Mouse (Mus musculus): ENCODE results near the gene Cep44. TPM values are rescaled to one million over a fixed set of nuclear protein-coding genes. Genes with fewer than 3 reads are reported as not detected.

Gene Cep44
- polyA plus RNA-seq, 1 experiment from 2014 or later: 40.0 TPM

DNA sequence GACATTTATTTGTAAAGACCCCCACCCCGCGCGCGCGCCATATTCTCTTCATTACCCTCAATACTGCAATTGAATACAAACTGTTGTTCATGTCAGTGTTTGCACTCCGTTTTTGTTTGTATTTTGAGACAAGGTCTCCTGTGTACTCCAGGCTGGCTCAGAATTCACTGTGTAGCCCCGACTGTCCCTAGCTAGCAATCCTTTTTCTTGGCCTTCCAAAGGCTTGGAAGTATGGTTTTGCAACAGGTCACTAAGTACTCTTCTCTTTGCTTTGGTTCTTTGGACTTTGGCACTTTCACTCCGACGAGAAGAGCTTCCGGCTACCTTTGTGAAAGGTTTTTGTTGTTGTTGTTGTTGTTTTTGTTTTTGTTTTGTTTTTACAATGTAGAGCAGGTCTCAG, 1.2 kb upstream of the Cep44 start:
- Histone ChIP-seq H3K9ac (ENCODE audit: low read length) (peak overlapping the region; percentile 73; the same call in 1 of the 2 replicates), H3K27me3 (ENCODE audit: control insufficient read depth, insufficient read depth, low read length) (no peaks in the 10 kb centered on the region), H3K9me3 (ENCODE audit: control insufficient read depth, low read length) (no peaks in the 10 kb centered on the region), H3K27ac (ENCODE audit: low read depth, low read length) (no peak overlapping the region), H3K4me2 (peak overlapping the region; percentile 62), H3K4me1 (ENCODE audit: control insufficient read depth, insufficient read depth, low read length) (peaks cover 6% of the 10 kb centered on the region; the same call in 1 of the 2 replicates), H3K36me3 (ENCODE audit: control insufficient read depth, insufficient read depth, low read length) (no peaks in the 10 kb centered on the region), H3K4me3 (ENCODE audit: low read depth, low read length) (peak overlapping the region; percentile 63)
- DNase-seq (ENCODE audit: low spot score, missing footprints) (no peak), ATAC-seq (ENCODE audit: low FRiP score) (no peak)
- 32% methylated on average over 10 of the region's 10 CpGs for WGBS

DNA sequence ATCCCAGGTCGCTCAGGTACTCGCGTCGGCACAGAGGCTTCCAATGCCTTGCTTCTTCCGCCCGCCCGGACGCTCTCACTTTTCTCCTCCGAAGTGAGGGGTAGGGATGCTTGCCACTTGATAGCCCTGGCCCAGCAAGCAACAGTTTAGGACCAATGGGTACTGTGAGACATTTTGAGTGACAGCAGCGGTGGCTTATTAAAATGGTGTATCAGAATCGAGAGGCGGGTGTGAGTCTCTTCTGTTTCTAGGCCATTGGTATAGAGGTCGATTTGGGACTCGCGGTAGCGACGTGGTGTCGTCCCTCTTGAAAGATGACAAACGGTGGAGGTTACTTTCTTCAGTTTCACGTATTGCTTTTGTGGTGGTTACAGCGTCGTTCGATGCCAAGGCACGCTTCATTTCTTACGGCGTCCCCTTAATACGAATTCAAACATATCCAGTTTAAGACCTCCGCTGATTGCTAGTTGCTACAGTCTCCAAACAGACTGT, 560 bp upstream of the Cep44 start:
- peak overlapping the region; percentile 62 for H3K4me2 ChIP-seq
- no peaks in the 10 kb centered on the region for H3K27me3 ChIP-seq (ENCODE audit: control insufficient read depth, insufficient read depth, low read length)
- no peaks in the 10 kb centered on the region for H3K9me3 ChIP-seq (ENCODE audit: control insufficient read depth, low read length)
- H3K36me3 ChIP-seq (ENCODE audit: control insufficient read depth, insufficient read depth, low read length): no peaks in the 10 kb centered on the region
- ATAC-seq (ENCODE audit: low FRiP score) (peak; percentile 97), DNase-seq (ENCODE audit: low spot score, missing footprints) (peak; percentile 97)
- under 1% methylated on average over 28 of the region's 28 CpGs for WGBS
- H3K27ac ChIP-seq (ENCODE audit: low read depth, low read length): no peak overlapping the region
- peak overlapping the region; percentile 73 for H3K9ac ChIP-seq (ENCODE audit: low read length)
- H3K4me3 ChIP-seq (ENCODE audit: low read depth, low read length): peak overlapping the region; percentile 63
- H3K4me1 ChIP-seq (ENCODE audit: control insufficient read depth, insufficient read depth, low read length): peaks cover 6% of the 10 kb centered on the region; the same call in 1 of the 2 replicates

DNA sequence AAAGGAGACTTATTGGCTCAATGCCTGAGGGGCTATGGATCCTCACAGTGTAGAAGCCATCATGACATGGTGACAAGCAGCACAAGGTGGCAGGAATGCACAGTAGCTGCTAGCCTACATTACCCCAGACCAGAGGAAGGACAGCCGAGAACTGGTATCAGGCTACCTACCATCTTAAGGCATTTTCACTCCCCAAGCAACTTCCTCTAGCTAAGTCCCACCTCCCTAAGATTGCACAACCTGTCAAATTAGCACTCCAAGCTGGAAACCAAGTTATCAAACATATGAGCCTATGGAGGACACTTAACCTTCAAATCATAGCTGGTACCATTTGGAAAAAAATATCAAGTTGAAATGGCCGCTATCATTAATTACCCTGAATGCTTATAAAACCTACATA, 3.0 kb downstream of the Cep44 start:
- Histone ChIP-seq H3K4me2 (no peak overlapping the region), H3K36me3 (ENCODE audit: control insufficient read depth, insufficient read depth, low read length) (no peaks in the 10 kb centered on the region), H3K9me3 (ENCODE audit: control insufficient read depth, low read length) (no peaks in the 10 kb centered on the region), H3K27me3 (ENCODE audit: control insufficient read depth, insufficient read depth, low read length) (no peaks in the 10 kb centered on the region), H3K4me1 (ENCODE audit: control insufficient read depth, insufficient read depth, low read length) (peaks cover 6% of the 10 kb centered on the region; the same call in 1 of the 2 replicates), H3K27ac (ENCODE audit: low read depth, low read length) (no peak overlapping the region), H3K9ac (ENCODE audit: low read length) (no peak overlapping the region), H3K4me3 (ENCODE audit: low read depth, low read length) (no peak overlapping the region)
- 88% methylated on average over 2 of the region's 2 CpGs for WGBS
- ATAC-seq (ENCODE audit: low FRiP score): no peak
- DNase-seq (ENCODE audit: low spot score, missing footprints): no peak

DNA sequence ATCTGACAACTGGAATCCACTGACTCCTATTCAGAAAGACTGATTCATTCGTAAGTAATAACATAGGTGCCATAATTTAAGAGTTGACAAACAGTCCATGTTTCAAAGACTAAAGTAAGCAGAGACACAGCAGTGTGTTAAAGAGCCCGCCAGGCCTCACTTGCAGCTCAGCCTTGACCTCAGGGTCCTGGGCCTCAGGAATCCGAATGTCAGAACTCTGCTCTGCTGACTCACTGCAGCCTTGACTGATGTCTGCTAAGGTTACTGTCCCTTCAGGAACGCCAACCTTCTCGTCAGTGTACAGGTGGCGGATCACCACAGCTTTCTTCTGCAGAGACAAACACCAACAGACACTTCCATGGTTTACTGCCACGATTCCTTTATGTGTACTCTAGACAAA, 10.1 kb downstream of the Cep44 start:
- ATAC-seq (ENCODE audit: low FRiP score) (no peak), DNase-seq (ENCODE audit: low spot score, missing footprints) (no peak)
- 92% methylated on average over 7 of the region's 7 CpGs for WGBS
- Histone ChIP-seq H3K4me2 (no peak overlapping the region), H3K4me3 (ENCODE audit: low read depth, low read length) (no peak overlapping the region), H3K4me1 (ENCODE audit: control insufficient read depth, insufficient read depth, low read length) (no peaks in the 10 kb centered on the region), H3K27me3 (ENCODE audit: control insufficient read depth, insufficient read depth, low read length) (no peaks in the 10 kb centered on the region), H3K9ac (ENCODE audit: low read length) (no peak overlapping the region), H3K36me3 (ENCODE audit: control insufficient read depth, insufficient read depth, low read length) (peaks cover 8% of the 10 kb centered on the region; the same call in 1 of the 2 replicates), H3K9me3 (ENCODE audit: control insufficient read depth, low read length) (no peaks in the 10 kb centered on the region), H3K27ac (ENCODE audit: low read depth, low read length) (no peak overlapping the region)

DNA sequence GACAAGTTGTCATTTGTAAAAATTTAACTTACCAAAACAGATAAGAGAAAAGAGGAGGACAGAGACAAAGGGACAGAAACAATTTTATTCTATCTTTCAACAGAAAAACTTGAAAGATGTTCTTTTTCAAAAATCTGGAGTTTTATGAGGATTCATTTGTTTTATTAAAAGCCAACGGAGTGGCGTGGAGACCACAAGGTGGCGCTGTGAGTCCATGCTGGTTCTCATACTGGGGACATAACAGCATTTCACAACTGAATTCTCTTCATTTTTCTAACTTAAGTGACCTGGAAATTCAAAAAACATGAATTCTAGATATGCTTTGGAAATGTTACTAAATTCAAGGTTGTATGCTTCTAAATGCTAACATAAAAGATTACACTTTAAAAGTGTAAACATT, 20.5 kb downstream of the Cep44 start:
- Histone ChIP-seq H3K27ac (ENCODE audit: low read depth, low read length) (no peak overlapping the region), H3K4me3 (ENCODE audit: low read depth, low read length) (no peak overlapping the region), H3K36me3 (ENCODE audit: control insufficient read depth, insufficient read depth, low read length) (no peaks in the 10 kb centered on the region), H3K4me1 (ENCODE audit: control insufficient read depth, insufficient read depth, low read length) (no peaks in the 10 kb centered on the region), H3K9me3 (ENCODE audit: control insufficient read depth, low read length) (no peaks in the 10 kb centered on the region), H3K4me2 (no peak overlapping the region), H3K9ac (ENCODE audit: low read length) (no peak overlapping the region), H3K27me3 (ENCODE audit: control insufficient read depth, insufficient read depth, low read length) (no peaks in the 10 kb centered on the region)
- WGBS: 4% methylated on average over 3 of the region's 3 CpGs
- DNase-seq (ENCODE audit: low spot score, missing footprints) (peak; percentile 93), ATAC-seq (ENCODE audit: low FRiP score) (peak; percentile 44; the same call in 1 of the 2 replicates)

DNA sequence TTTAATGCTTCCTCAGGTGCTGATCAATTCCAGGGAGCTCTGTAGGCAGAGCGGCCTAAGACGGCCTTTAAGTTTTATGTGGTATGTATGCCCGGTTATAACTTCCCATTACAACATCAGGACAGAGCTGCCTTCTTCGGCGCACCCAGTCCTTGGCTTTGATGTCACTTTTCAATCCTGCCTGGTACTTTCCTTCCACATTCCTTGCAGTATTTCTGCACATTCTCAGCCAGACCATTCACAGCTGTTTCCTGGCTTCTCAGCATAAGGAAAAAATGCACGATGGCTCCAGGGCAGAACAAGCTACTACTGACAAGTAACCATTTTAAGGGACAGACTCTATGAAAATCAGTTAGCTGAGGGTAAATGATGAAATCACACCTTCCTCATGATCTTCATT, 22.0 kb downstream of the Cep44 start:
- Histone ChIP-seq H3K4me2 (no peak overlapping the region), H3K9me3 (ENCODE audit: control insufficient read depth, low read length) (no peaks in the 10 kb centered on the region), H3K36me3 (ENCODE audit: control insufficient read depth, insufficient read depth, low read length) (no peaks in the 10 kb centered on the region), H3K4me3 (ENCODE audit: low read depth, low read length) (no peak overlapping the region), H3K9ac (ENCODE audit: low read length) (no peak overlapping the region), H3K27me3 (ENCODE audit: control insufficient read depth, insufficient read depth, low read length) (no peaks in the 10 kb centered on the region), H3K4me1 (ENCODE audit: control insufficient read depth, insufficient read depth, low read length) (no peaks in the 10 kb centered on the region), H3K27ac (ENCODE audit: low read depth, low read length) (no peak overlapping the region)
- WGBS: 94% methylated on average over 6 of the region's 6 CpGs
- no peak for DNase-seq (ENCODE audit: low spot score, missing footprints)
- no peak for ATAC-seq (ENCODE audit: low FRiP score)

DNA sequence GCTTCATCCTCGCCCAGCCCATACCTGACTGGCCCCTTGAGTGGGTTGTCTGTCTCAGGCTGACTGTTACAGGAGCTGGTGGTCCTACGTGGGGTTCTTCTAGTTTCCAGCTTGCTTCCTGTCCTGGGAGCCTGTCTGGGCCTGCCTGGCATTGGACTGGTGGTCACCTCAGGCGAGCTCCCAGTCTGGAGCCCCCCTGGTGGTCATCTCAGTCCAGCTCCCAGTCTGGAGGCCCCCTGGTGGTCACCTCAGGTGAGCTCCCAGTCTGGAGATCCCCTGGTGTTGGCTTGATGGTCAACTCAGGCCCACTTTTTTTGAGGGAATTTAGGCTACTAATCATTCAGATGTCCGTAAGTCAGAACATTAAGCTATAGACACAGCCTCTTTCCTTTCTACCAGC, 29.8 kb downstream of the Cep44 start:
- no peaks in the 10 kb centered on the region for H3K27me3 ChIP-seq (ENCODE audit: control insufficient read depth, insufficient read depth, low read length)
- no peak for DNase-seq (ENCODE audit: low spot score, missing footprints)
- H3K9me3 ChIP-seq (ENCODE audit: control insufficient read depth, low read length): no peaks in the 10 kb centered on the region
- WGBS: 78% methylated on average over 4 of the region's 4 CpGs
- ATAC-seq (ENCODE audit: low FRiP score): no peak
- H3K4me1 ChIP-seq (ENCODE audit: control insufficient read depth, insufficient read depth, low read length): no peaks in the 10 kb centered on the region
- H3K4me2 ChIP-seq: no peak overlapping the region
- no peak overlapping the region for H3K4me3 ChIP-seq (ENCODE audit: low read depth, low read length)
- H3K9ac ChIP-seq (ENCODE audit: low read length): no peak overlapping the region
- no peaks in the 10 kb centered on the region for H3K36me3 ChIP-seq (ENCODE audit: control insufficient read depth, insufficient read depth, low read length)
- H3K27ac ChIP-seq (ENCODE audit: low read depth, low read length): no peak overlapping the region

DNA sequence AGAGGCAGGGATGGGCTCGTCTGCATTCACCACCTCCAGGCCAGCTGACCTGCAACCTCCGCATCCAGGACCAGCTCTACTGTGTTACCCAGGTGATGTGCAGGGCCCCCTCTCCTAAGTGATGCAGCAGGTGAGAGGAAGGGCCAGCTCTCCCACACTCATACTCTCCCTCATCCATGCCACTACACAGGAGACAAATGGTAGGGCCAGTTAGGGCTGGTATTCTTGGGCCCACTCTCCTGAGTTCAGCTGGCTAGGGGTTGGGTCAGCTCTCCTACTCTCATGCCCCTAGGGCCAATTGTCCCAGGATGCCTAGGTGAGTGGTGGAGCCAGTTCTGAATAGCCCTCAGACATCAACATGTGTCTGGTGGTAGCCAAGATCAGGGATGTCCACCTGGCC, 30.6 kb downstream of the Cep44 start:
- H3K9ac ChIP-seq (ENCODE audit: low read length): no peak overlapping the region
- H3K27me3 ChIP-seq (ENCODE audit: control insufficient read depth, insufficient read depth, low read length): no peaks in the 10 kb centered on the region
- H3K4me3 ChIP-seq (ENCODE audit: low read depth, low read length): no peak overlapping the region
- H3K27ac ChIP-seq (ENCODE audit: low read depth, low read length): no peak overlapping the region
- H3K4me1 ChIP-seq (ENCODE audit: control insufficient read depth, insufficient read depth, low read length): no peaks in the 10 kb centered on the region
- ATAC-seq (ENCODE audit: low FRiP score) (no peak), DNase-seq (ENCODE audit: low spot score, missing footprints) (no peak)
- 75% methylated on average over 2 of the region's 2 CpGs for WGBS
- no peaks in the 10 kb centered on the region for H3K9me3 ChIP-seq (ENCODE audit: control insufficient read depth, low read length)
- no peaks in the 10 kb centered on the region for H3K36me3 ChIP-seq (ENCODE audit: control insufficient read depth, insufficient read depth, low read length)
- H3K4me2 ChIP-seq: no peak overlapping the region

DNA sequence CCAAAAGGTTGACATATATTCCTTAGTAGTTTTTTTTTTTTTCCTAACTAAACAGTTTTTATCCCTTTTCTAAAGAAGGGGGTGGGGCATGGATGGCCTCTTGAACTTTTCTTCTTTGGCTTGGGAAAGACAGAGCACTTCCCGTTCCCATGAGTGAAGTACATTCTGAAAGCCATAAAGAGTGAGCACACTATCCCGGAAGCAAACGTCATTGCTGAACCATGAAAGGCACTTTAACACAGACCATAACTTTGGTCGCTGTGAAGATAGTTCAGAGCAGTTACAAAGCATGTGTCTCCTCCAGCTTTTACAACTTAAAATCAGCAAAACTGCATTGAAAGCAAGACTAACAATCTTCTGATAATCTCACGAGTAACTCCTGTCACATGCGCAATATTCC, 32.0 kb downstream of the Cep44 start:
- Histone ChIP-seq H3K9me3 (ENCODE audit: control insufficient read depth, low read length) (no peaks in the 10 kb centered on the region), H3K4me3 (ENCODE audit: low read depth, low read length) (no peak overlapping the region), H3K27ac (ENCODE audit: low read depth, low read length) (no peak overlapping the region), H3K36me3 (ENCODE audit: control insufficient read depth, insufficient read depth, low read length) (no peaks in the 10 kb centered on the region), H3K9ac (ENCODE audit: low read length) (no peak overlapping the region), H3K4me2 (no peak overlapping the region), H3K27me3 (ENCODE audit: control insufficient read depth, insufficient read depth, low read length) (no peaks in the 10 kb centered on the region), H3K4me1 (ENCODE audit: control insufficient read depth, insufficient read depth, low read length) (no peaks in the 10 kb centered on the region)
- DNase-seq (ENCODE audit: low spot score, missing footprints): no peak
- 77% methylated on average over 6 of the region's 6 CpGs for WGBS
- no peak for ATAC-seq (ENCODE audit: low FRiP score)

Measured in midbrain, embryonic 11.5 days (tissue).